Mouse (Mus musculus) kidney, embryonic 15.5 days (tissue): ENCODE measurements around the gene Fam83e. TPM values are rescaled to one million over a fixed set of nuclear protein-coding genes. Genes with fewer than 3 reads are reported as not detected.

Experiments used
- ATAC-seq: fragments of 200-750 bp; cut with Nextera tagmentation; replicated peaks from 2 replicates; pipeline ENCODE4 v1.8.0; 2017; ENCODE audit warnings: moderate TSS enrichment; ENCODE audit not compliant: low FRiP score
- H3K27ac ChIP-seq: fragments of 300-500 bp; sonication (generic); 2 replicates; pipeline ENCODE4 v1.5.1; 2015; ENCODE audit warnings: mild to moderate bottlenecking, inconsistent platforms
- H3K27me3 ChIP-seq: fragments of 300-500 bp; sonication (generic); 2 replicates; pipeline ENCODE4 v1.6.1; 2015; ENCODE audit warnings: inconsistent platforms
- H3K36me3 ChIP-seq: fragments of 300-500 bp; sonication (generic); 2 replicates; pipeline ENCODE4 v1.6.1; 2015; ENCODE audit warnings: inconsistent platforms
- H3K4me1 ChIP-seq: fragments of 300-500 bp; sonication (generic); 2 replicates; pipeline ENCODE4 v1.6.1; 2015; ENCODE audit warnings: inconsistent platforms
- H3K4me2 ChIP-seq: fragments of 300-500 bp; sonication (generic); 2 replicates; pipeline ENCODE4 v1.6.1; 2015; ENCODE audit warnings: moderate library complexity, mild to moderate bottlenecking, inconsistent platforms
- H3K4me3 ChIP-seq: fragments of 300-500 bp; sonication (generic); replicated peaks from 2 replicates; pipeline ENCODE4 v1.5.1; 2015; ENCODE audit warnings: mild to moderate bottlenecking, inconsistent platforms
- H3K9ac ChIP-seq: fragments of 300-500 bp; sonication (generic); 2 replicates; pipeline ENCODE4 v1.6.1; 2015; ENCODE audit warnings: mild to moderate bottlenecking, inconsistent platforms
- H3K9me3 ChIP-seq: fragments of 300-500 bp; sonication (generic); replicated peaks from 2 replicates; pipeline ENCODE4 v1.6.1; 2016; ENCODE audit warnings: inconsistent platforms
- WGBS: fragments of 180-500 bp; shearing (Covaris S2); methylation state at CpG from one replicate; pipeline ENCODE4 v1.1.7; 2015; ENCODE audit warnings: mixed read lengths; 5-methylcytosine and 5-hydroxymethylcytosine counted together
- polyA plus RNA-seq: library from polyadenylated mRNA; unstranded; fragments of >200 nt; fragmentation: Nextera tagmentation; extraction: Ambion mirVana; gene quantifications from 2 replicates; pipeline ENCODE4 v1.2.1, GENCODE M21; 2015

Fam83e gene
- polyA plus RNA-seq, 1 experiment from 2014 or later = 1.4 TPM

GRCm38 (mm10) chr7:45727625-45728024, 6.6 kb downstream of the Fam83e start:
- Histone ChIP-seq H3K4me1 (peaks cover 11% of the 10 kb centered on the region), H3K4me2 (no peak overlapping the region), H3K27ac (no peak overlapping the region), H3K27me3 (no peaks in the 10 kb centered on the region), H3K4me3 (no peak overlapping the region), H3K36me3 (peaks cover 66% of the 10 kb centered on the region), H3K9ac (no peak overlapping the region), H3K9me3 (no peaks in the 10 kb centered on the region)
- 88% methylated on average over 3 of the region's 3 CpGs for WGBS
- no peak for ATAC-seq

GRCm38 (mm10) chr7:45730727-45731431, 9.9 kb downstream of the Fam83e start:
- H3K4me3 ChIP-seq = no peak overlapping the region
- no peaks in the 10 kb centered on the region for H3K27me3 ChIP-seq
- peaks cover 11% of the 10 kb centered on the region for H3K4me1 ChIP-seq
- no peaks in the 10 kb centered on the region for H3K9me3 ChIP-seq
- no peak overlapping the region for H3K9ac ChIP-seq
- 18% methylated on average over 16 of the region's 16 CpGs for WGBS
- H3K27ac ChIP-seq = peak overlapping the region; percentile 64
- H3K36me3 ChIP-seq = peaks cover 34% of the 10 kb centered on the region
- peak; percentile 68 for ATAC-seq
- H3K4me2 ChIP-seq = no peak overlapping the region

GRCm38 (mm10) chr7:45733477-45733876, 12.5 kb downstream of the Fam83e start:
- no peak for ATAC-seq
- Histone ChIP-seq H3K9me3 (no peaks in the 10 kb centered on the region), H3K36me3 (peaks cover 11% of the 10 kb centered on the region)

GRCm38 (mm10) chr7:45739162-45739763, 18.3 kb downstream of the Fam83e start:
- ATAC-seq = peak; percentile 76
- 6% methylated on average over 9 of the region's 9 CpGs for WGBS

More at GRCm38 (mm10) chr7:45733477-45733876, 12.5 kb downstream of the Fam83e start:
- H3K4me1 ChIP-seq = peaks cover 11% of the 10 kb centered on the region
- H3K4me3 ChIP-seq = no peak overlapping the region
- no peak overlapping the region for H3K27ac ChIP-seq
- WGBS = 71% methylated on average over 5 of the region's 5 CpGs
- no peak overlapping the region for H3K4me2 ChIP-seq
- no peak overlapping the region for H3K9ac ChIP-seq
- H3K27me3 ChIP-seq = no peaks in the 10 kb centered on the region

GRCm38 (mm10) chr7:45739820-45740219, 18.8 kb downstream of the Fam83e start:
- WGBS = 68% methylated on average over 10 of the region's 10 CpGs
- no peak for ATAC-seq

More at GRCm38 (mm10) chr7:45739162-45739763, 18.3 kb downstream of the Fam83e start:
- H3K4me2 ChIP-seq = no peak overlapping the region
- no peaks in the 10 kb centered on the region for H3K36me3 ChIP-seq
- no peaks in the 10 kb centered on the region for H3K27me3 ChIP-seq
- H3K4me3 ChIP-seq = no peak overlapping the region
- H3K4me1 ChIP-seq = peaks cover 10% of the 10 kb centered on the region
- no peak overlapping the region for H3K9ac ChIP-seq
- H3K27ac ChIP-seq = no peak overlapping the region
- no peaks in the 10 kb centered on the region for H3K9me3 ChIP-seq

GRCm38 (mm10) chr7:45741308-45741707, 20.3 kb downstream of the Fam83e start:
- 0 out of 2 replicates have a peak overlapping the region, but pooled peaks have one; percentile 54 for H3K4me2 ChIP-seq
- 85% methylated on average over 12 of the region's 12 CpGs for whole genome bisulfite sequencing
- peaks cover 10% of the 10 kb centered on the region for H3K4me1 ChIP-seq
- no peak overlapping the region for H3K27ac ChIP-seq
- H3K9me3 ChIP-seq = no peaks in the 10 kb centered on the region
- no peak overlapping the region for H3K9ac ChIP-seq
- H3K36me3 ChIP-seq = no peaks in the 10 kb centered on the region
- no peaks in the 10 kb centered on the region for H3K27me3 ChIP-seq
- ATAC-seq = no peak
- no peak overlapping the region for H3K4me3 ChIP-seq

More at GRCm38 (mm10) chr7:45739820-45740219, 18.8 kb downstream of the Fam83e start:
- Histone ChIP-seq H3K36me3 (no peaks in the 10 kb centered on the region), H3K27me3 (no peaks in the 10 kb centered on the region), H3K9ac (no peak overlapping the region), H3K9me3 (no peaks in the 10 kb centered on the region), H3K4me3 (no peak overlapping the region), H3K4me1 (peaks cover 10% of the 10 kb centered on the region), H3K27ac (no peak overlapping the region), H3K4me2 (no peak overlapping the region)

DNA sequence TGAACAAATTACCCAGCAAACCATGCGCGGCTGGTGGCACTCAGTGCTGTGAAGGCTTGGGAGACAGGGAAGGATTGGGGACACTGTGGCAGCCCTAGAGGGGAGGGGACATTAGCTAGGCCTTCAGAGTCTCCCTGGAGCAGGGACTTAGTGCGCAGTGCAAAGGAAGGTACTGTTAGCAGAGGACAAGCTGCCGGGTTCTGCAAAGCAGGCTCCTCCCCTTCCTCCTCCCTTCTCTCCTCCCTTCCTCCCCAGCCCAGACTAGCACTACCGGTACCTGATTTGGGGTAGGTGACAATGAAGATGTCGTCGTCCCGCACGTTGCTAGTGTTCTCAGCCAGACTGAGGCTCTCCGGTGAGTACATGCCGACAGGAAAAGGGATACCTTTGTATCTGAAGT, 20.8 kb downstream of the Fam83e start:
- no peaks in the 10 kb centered on the region for H3K36me3 ChIP-seq
- no peak overlapping the region for H3K9ac ChIP-seq
- ATAC-seq = no peak
- no peak overlapping the region for H3K27ac ChIP-seq
- H3K4me3 ChIP-seq = peak overlapping the region; percentile 38
- no peaks in the 10 kb centered on the region; the same call in 1 of the 2 replicates for H3K9me3 ChIP-seq
- H3K4me1 ChIP-seq = peaks cover 10% of the 10 kb centered on the region
- 37% methylated on average over 11 of the region's 11 CpGs for WGBS
- no peaks in the 10 kb centered on the region for H3K27me3 ChIP-seq
- peak overlapping the region; percentile 54 for H3K4me2 ChIP-seq

DNA sequence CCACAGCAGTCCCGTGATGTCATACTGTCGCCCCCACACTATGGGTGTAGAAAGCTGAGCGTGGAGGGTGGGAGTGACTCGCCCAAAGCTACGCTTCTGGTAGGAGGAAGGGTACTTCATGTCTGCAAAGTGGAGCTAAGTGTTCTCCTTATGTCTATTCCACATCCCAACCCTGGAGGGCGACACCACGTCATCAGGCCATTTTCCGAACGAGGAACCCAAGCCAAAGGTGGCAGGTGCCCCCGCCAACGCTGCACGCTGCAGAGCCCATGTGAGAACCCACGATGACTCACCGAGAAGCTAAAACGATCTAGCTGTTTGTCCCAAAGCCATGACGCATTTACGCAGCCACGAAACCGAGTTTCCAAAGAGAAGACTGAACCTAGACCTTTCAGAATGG, 21.3 kb downstream of the Fam83e start:
- no peak overlapping the region for H3K27ac ChIP-seq
- no peak for ATAC-seq

DNA sequence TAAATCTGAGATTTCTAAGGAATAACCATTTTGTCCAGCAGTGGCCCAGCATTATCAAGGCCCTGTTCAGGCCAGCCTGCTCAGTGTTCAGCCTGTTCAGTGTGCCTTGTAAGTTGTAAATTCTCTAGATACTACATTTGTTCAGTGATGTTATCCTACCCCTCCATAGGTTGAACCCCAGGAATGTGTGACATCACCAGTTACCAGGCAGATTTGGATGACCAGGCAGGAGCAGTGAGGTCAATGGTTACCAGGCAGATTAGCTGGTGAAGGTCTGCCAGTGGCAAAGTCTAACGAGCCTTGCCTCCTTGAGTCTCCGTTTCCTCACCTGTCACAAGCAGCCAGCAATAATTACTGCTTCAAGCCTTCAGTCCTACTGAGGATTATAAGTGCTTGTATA, 23.4 kb downstream of the Fam83e start:
- H3K4me2 ChIP-seq = no peak overlapping the region
- H3K27ac ChIP-seq = no peak overlapping the region
- no peaks in the 10 kb centered on the region for H3K27me3 ChIP-seq
- no peaks in the 10 kb centered on the region for H3K36me3 ChIP-seq
- H3K9ac ChIP-seq = no peak overlapping the region
- no peak overlapping the region for H3K4me3 ChIP-seq
- peak; percentile 52; the same call in 1 of the 2 replicates for ATAC-seq
- no peaks in the 10 kb centered on the region; the same call in 1 of the 2 replicates for H3K9me3 ChIP-seq
- peaks cover 19% of the 10 kb centered on the region for H3K4me1 ChIP-seq
- WGBS = 28% methylated on average over 2 of the region's 2 CpGs

More for the DNA sequence above, 21.3 kb downstream of the Fam83e start:
- no peak overlapping the region for H3K9ac ChIP-seq
- no peaks in the 10 kb centered on the region; the same call in 1 of the 2 replicates for H3K9me3 ChIP-seq
- peak overlapping the region; percentile 54 for H3K4me2 ChIP-seq
- peaks cover 10% of the 10 kb centered on the region for H3K4me1 ChIP-seq
- WGBS = 36% methylated on average over 19 of the region's 19 CpGs
- no peaks in the 10 kb centered on the region for H3K27me3 ChIP-seq
- peak overlapping the region; percentile 38 for H3K4me3 ChIP-seq
- H3K36me3 ChIP-seq = no peaks in the 10 kb centered on the region

DNA sequence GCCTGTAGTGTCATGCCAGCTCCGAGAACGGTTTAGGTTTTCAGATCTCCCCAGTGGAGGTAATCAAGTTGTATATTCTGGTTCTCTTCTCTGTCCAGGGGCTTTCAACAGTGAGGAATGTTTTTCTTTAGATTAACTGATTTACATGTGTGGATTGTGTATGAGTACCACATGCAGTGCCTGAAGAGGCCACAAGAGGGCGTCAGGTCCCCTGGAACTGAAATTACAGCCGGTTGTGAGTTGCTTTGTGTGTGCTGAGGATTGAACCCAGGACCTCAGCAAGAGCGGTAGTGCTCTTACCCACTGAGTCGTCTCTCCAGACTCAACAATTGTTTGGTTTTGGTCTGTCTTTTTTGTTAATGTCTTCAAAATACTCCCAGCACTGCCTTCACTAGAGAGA, 25.5 kb downstream of the Fam83e start:
- WGBS = 63% methylated on average over 6 of the region's 6 CpGs
- ATAC-seq = no peak

GRCm38 (mm10) chr7:45747450-45747849, 26.4 kb downstream of the Fam83e start:
- Histone ChIP-seq H3K9ac (no peak overlapping the region), H3K4me3 (no peak overlapping the region), H3K27ac (no peak overlapping the region), H3K36me3 (no peaks in the 10 kb centered on the region), H3K9me3 (no peaks in the 10 kb centered on the region; the same call in 1 of the 2 replicates), H3K4me2 (no peak overlapping the region), H3K27me3 (no peaks in the 10 kb centered on the region), H3K4me1 (peaks cover 16% of the 10 kb centered on the region)
- 91% methylated on average over 5 of the region's 5 CpGs for WGBS
- no peak for ATAC-seq

More for the DNA sequence above, 25.5 kb downstream of the Fam83e start:
- H3K4me3 ChIP-seq = no peak overlapping the region
- no peak overlapping the region for H3K27ac ChIP-seq
- H3K4me2 ChIP-seq = no peak overlapping the region
- H3K36me3 ChIP-seq = no peaks in the 10 kb centered on the region
- H3K4me1 ChIP-seq = peaks cover 25% of the 10 kb centered on the region
- H3K9me3 ChIP-seq = no peaks in the 10 kb centered on the region; the same call in 1 of the 2 replicates
- H3K27me3 ChIP-seq = no peaks in the 10 kb centered on the region
- H3K9ac ChIP-seq = no peak overlapping the region

DNA sequence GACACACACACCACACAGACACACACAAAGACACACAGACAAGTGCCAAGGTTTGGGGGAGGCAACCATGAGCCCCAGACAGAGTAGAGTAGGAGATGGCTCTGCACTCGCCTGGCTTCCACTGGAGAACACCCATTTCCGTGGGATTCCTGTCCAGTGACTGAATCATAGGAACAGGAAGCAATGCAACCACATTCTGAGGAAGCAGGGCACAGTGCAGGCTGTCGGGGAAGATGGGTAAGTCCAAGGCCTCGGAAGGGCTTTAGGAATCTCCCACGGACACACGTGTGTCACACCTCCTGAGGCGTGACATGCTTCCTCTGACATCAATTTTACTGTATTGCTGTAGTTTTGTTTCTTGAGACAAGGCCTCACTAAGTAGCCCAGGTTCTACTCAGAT, 27.1 kb downstream of the Fam83e start:
- H3K4me3 ChIP-seq = no peak overlapping the region
- no peak overlapping the region for H3K27ac ChIP-seq
- WGBS = 56% methylated on average over 7 of the region's 7 CpGs
- no peak overlapping the region for H3K4me2 ChIP-seq
- H3K9ac ChIP-seq = no peak overlapping the region
- no peak for ATAC-seq
- no peaks in the 10 kb centered on the region for H3K27me3 ChIP-seq
- H3K9me3 ChIP-seq = no peaks in the 10 kb centered on the region; the same call in 1 of the 2 replicates
- peaks cover 19% of the 10 kb centered on the region for H3K4me1 ChIP-seq
- no peaks in the 10 kb centered on the region for H3K36me3 ChIP-seq
